Mouse (Mus musculus) gastrocnemius, adult 2 months (tissue): ENCODE results near the gene Ralgps1. TPM values are rescaled to one million over a fixed set of nuclear protein-coding genes. Genes with fewer than 3 reads are reported as not detected.

Source experiments
- DNase-seq: peaks from one replicate; pipeline ENCODE4 v3.0.0; 2022
- H3K27ac ChIP-seq: fragments of 200-600 bp; 2 replicates; pipeline ENCODE4 v1.8.1; 2022; ENCODE audit warnings: mild to moderate bottlenecking
- H3K4me3 ChIP-seq: fragments of 200-600 bp; 2 replicates; pipeline ENCODE4 v1.8.1; 2022; ENCODE audit warnings: mild to moderate bottlenecking, moderate library complexity
- CTCF ChIP-seq: fragments of 200-600 bp; IDR thresholded peaks from 2 replicates; pipeline ENCODE4 v1.8.1; 2022; ENCODE audit warnings: antibody characterized with exemption, mild to moderate bottlenecking, moderate library complexity
- intact Hi-C: fragments of 180-260 bp; cut with DNase I; formaldehyde crosslinking; loops from one replicate; pipeline ENCODE4 v1.15.1; 2025
- total RNA-seq, 2 experiments: library from RNA; stranded (reverse); gene quantifications; 2 replicates each; pipeline ENCODE4 v1.2.3; 2021

The Ralgps1 gene
- total RNA-seq, 2 experiments from 2014 or later: 2.5 to 3.1 TPM

GRCm38 (mm10) chr2:33316516-33316915 is 54.8 kb downstream of the Ralgps1 start:
- intact Hi-C loops: loop anchor here (2.0 kb wide), 2 partner anchors 32 to 96 kb away; no protein-coding TSS in a partner anchor
- Histone ChIP-seq H3K4me3 (peak overlapping the region; percentile 7; the same call in 1 of the 2 replicates), H3K27ac (peak overlapping the region; percentile 77)
- peak; percentile 94 for DNase-seq
- TF ChIP-seq CTCF: peak; percentile 95

- Histone ChIP-seq H3K27ac (peak overlapping the region; percentile 77), H3K4me3 (no peak overlapping the region)
- no peak for TF ChIP-seq CTCF
- intact Hi-C loops: loop anchor here (2.0 kb wide), 2 partner anchors 33 to 95 kb away; no protein-coding TSS in a partner anchor
- DNase-seq: no peak
These were observed 55.3 kb downstream of the Ralgps1 start for GRCm38 (mm10) chr2:33316063-33316405.

GRCm38 (mm10) chr2:33315233-33316062 is 55.8 kb downstream of the Ralgps1 start:
- no peak for TF ChIP-seq CTCF
- peak overlapping the region; percentile 77 for H3K27ac ChIP-seq
- peak; percentile 46 for DNase-seq
- no peak overlapping the region for H3K4me3 ChIP-seq
- intact Hi-C loops: loop anchor here (2.0 kb wide), 2 partner anchors 33 to 95 kb away; no protein-coding TSS in a partner anchor

- intact Hi-C loops: no loop called here
- TF ChIP-seq CTCF: no peak
- H3K27ac ChIP-seq: peak overlapping the region; percentile 24; the same call in 1 of the 2 replicates
- peak; percentile 36 for DNase-seq
- H3K4me3 ChIP-seq: no peak overlapping the region
These were observed 61.9 kb downstream of the Ralgps1 start for GRCm38 (mm10) chr2:33309426-33309825.

- intact Hi-C loops: no loop called here
- no peak for DNase-seq
- Histone ChIP-seq H3K4me3 (no peak overlapping the region), H3K27ac (no peak overlapping the region)
- TF ChIP-seq CTCF: no peak
These were observed 64.7 kb downstream of the Ralgps1 start for GRCm38 (mm10) chr2:33306565-33306964.

- intact Hi-C loops: no loop called here
- Histone ChIP-seq H3K27ac (peak overlapping the region; percentile 62), H3K4me3 (no peak overlapping the region)
- DNase-seq: peak; percentile 62
- no peak for TF ChIP-seq CTCF
These were observed 67.8 kb downstream of the Ralgps1 start for GRCm38 (mm10) chr2:33303416-33303947.

GRCm38 (mm10) chr2:33302828-33303227 is 68.5 kb downstream of the Ralgps1 start:
- no peak for TF ChIP-seq CTCF
- intact Hi-C loops: no loop called here
- Histone ChIP-seq H3K4me3 (no peak overlapping the region), H3K27ac (no peak overlapping the region; the same call in 1 of the 2 replicates)
- no peak for DNase-seq

GRCm38 (mm10) chr2:33302405-33302804 is 68.9 kb downstream of the Ralgps1 start:
- no peak for TF ChIP-seq CTCF
- intact Hi-C loops: no loop called here
- H3K27ac ChIP-seq: no peak overlapping the region

GRCm38 (mm10) chr2:33300371-33301046 is 70.8 kb downstream of the Ralgps1 start:
- DNase-seq: peak; percentile 46
- no peak for TF ChIP-seq CTCF
- peak overlapping the region; percentile 31; the same call in 1 of the 2 replicates for H3K27ac ChIP-seq
- intact Hi-C loops: no loop called here
- H3K4me3 ChIP-seq: no peak overlapping the region

More at GRCm38 (mm10) chr2:33302405-33302804, 68.9 kb downstream of the Ralgps1 start:
- no peak for DNase-seq
- no peak overlapping the region for H3K4me3 ChIP-seq

GRCm38 (mm10) chr2:33298928-33299327 is 72.4 kb downstream of the Ralgps1 start:
- intact Hi-C loops: no loop called here
- Histone ChIP-seq H3K27ac (no peak overlapping the region), H3K4me3 (no peak overlapping the region)
- TF ChIP-seq CTCF: no peak
- no peak for DNase-seq

- intact Hi-C loops: no loop called here
- no peak for DNase-seq
- no peak overlapping the region for H3K27ac ChIP-seq
- no peak overlapping the region for H3K4me3 ChIP-seq
- TF ChIP-seq CTCF: no peak
These were observed 76.2 kb downstream of the Ralgps1 start for GRCm38 (mm10) chr2:33295115-33295514.

- no peak overlapping the region for H3K4me3 ChIP-seq
- no peak overlapping the region for H3K27ac ChIP-seq
- intact Hi-C loops: no loop called here
- no peak for DNase-seq
- TF ChIP-seq CTCF: no peak
These were observed 79.2 kb downstream of the Ralgps1 start for GRCm38 (mm10) chr2:33292057-33292456.

GRCm38 (mm10) chr2:33290491-33290890 is 80.8 kb downstream of the Ralgps1 start:
- intact Hi-C loops: no loop called here
- Histone ChIP-seq H3K27ac (no peak overlapping the region), H3K4me3 (no peak overlapping the region)
- TF ChIP-seq CTCF: no peak
- no peak for DNase-seq
